Mouse (Mus musculus) hindbrain, embryonic 13.5 days (tissue): ENCODE measurements at regions not wholly inside any gene's neighbourhood (a gene's known extent, or its start where the extent isn't known, plus 50 kb on each side); places are given as distances from the start of the nearest gene placed in this dataset.

Experiments
- ATAC-seq: fragments of 200-750 bp; cut with Nextera tagmentation; 2 replicates; pipeline ENCODE4 v1.8.0; 2017; ENCODE audit warnings: moderate TSS enrichment; ENCODE audit not compliant: low FRiP score
- H3K27ac ChIP-seq: fragments of 300-500 bp; sonication (generic); 2 replicates; pipeline ENCODE4 v1.5.1; 2015; ENCODE audit warnings: inconsistent platforms, mild to moderate bottlenecking, moderate library complexity
- H3K27me3 ChIP-seq: fragments of 300-500 bp; sonication (generic); 2 replicates; pipeline ENCODE4 v1.6.1; 2015; ENCODE audit warnings: mild to moderate bottlenecking, inconsistent platforms
- H3K36me3 ChIP-seq: fragments of 300-500 bp; sonication (generic); 2 replicates; pipeline ENCODE4 v1.6.1; 2015; ENCODE audit warnings: mild to moderate bottlenecking, inconsistent platforms
- H3K4me1 ChIP-seq: fragments of 300-500 bp; sonication (generic); replicated peaks from 2 replicates; pipeline ENCODE4 v1.6.1; 2015; ENCODE audit warnings: inconsistent platforms
- H3K4me2 ChIP-seq: fragments of 300-500 bp; sonication (generic); 2 replicates; pipeline ENCODE4 v1.6.1; 2015; ENCODE audit warnings: inconsistent platforms, mild to moderate bottlenecking, moderate library complexity
- H3K4me3 ChIP-seq: fragments of 300-500 bp; sonication (generic); 2 replicates; pipeline ENCODE4 v1.5.1; 2015; ENCODE audit warnings: mild to moderate bottlenecking, inconsistent platforms
- H3K9ac ChIP-seq: fragments of 300-500 bp; sonication (generic); 2 replicates; pipeline ENCODE4 v1.6.1; 2015; ENCODE audit warnings: mild to moderate bottlenecking, inconsistent platforms
- H3K9me3 ChIP-seq: fragments of 300-500 bp; sonication (generic); 2 replicates; pipeline ENCODE4 v1.6.1; 2016; ENCODE audit warnings: inconsistent platforms
- WGBS: fragments of 180-500 bp; shearing (Covaris S2); methylation state at CpG from one replicate; pipeline ENCODE4 v1.1.7; 2015; 5-methylcytosine and 5-hydroxymethylcytosine counted together

DNA sequence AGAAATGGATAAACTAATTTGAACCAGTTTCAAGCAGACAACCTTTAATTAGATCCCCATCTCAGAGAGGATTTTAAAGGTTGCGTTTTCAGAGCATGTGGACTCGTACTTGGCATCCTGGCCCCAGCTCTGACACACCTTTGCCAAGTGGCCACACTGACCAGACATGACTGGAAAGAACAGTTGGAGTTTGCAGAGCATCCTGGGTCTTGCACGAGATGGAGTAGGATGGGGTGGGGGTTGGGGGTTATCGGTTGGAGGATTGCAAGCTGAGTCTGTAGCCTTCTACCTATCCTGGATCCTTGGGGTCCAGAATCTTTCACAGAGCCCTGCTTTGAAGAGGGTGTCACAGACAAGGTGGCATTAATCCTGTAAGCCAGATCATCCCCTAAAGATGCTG is 550.9 kb upstream of the Mgmt start:
- Histone ChIP-seq H3K4me2 (no peak overlapping the region), H3K36me3 (no peaks in the 10 kb centered on the region), H3K4me3 (no peak overlapping the region), H3K4me1 (peaks cover 46% of the 10 kb centered on the region), H3K27me3 (no peaks in the 10 kb centered on the region), H3K9me3 (no peaks in the 10 kb centered on the region), H3K9ac (no peak overlapping the region), H3K27ac (peak overlapping the region; percentile 88)
- 78% methylated on average over 4 of the region's 4 CpGs for WGBS
- no peak for ATAC-seq

DNA sequence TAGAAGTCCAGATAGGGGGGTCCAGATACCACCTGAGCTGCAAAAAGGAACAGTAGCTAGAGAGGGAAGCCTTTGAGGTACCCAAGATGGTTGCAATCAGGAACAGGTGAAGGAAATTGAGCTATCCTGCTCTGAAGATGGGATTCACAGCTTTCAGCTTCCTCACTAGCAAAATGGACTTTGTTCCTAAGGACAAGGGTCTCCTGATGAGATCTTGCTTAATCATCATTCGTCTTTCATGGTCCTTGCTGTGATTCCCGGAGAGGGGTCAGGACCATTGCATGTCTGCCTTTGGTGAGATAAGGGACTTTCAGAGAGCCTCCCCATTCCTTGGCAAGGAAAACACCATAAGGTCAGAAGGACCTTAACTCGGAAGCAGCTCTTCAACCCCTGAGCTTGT is 549.4 kb upstream of the Mgmt start:
- 78% methylated on average over 3 of the region's 3 CpGs for WGBS
- Histone ChIP-seq H3K9me3 (no peaks in the 10 kb centered on the region), H3K27ac (no peak overlapping the region), H3K4me2 (no peak overlapping the region), H3K4me3 (no peak overlapping the region), H3K36me3 (no peaks in the 10 kb centered on the region), H3K9ac (no peak overlapping the region), H3K4me1 (peaks cover 47% of the 10 kb centered on the region), H3K27me3 (no peaks in the 10 kb centered on the region)
- ATAC-seq, result no peak

DNA sequence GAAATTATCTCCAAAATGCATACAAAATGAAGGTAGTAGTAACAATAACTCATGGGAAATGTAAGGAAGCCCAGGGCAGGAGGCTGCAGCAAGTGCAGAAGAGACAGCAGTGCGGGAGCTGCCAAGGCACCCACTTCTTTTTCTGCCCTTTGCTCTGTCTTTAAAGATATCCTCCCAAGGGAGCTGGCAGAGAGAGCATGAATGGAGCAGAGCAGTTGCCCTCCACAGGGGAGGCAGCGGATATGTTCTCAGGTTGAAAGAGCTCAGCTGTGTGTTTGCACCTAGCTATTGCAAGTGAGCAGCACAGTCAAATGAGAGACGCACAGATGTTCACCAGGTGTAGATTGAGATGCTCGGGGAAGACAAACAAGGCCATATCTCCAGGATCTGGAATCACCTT is 547.9 kb upstream of the Mgmt start:
- no peaks in the 10 kb centered on the region for H3K36me3 ChIP-seq
- H3K4me2 ChIP-seq, result no peak overlapping the region
- H3K4me3 ChIP-seq, result no peak overlapping the region
- H3K27ac ChIP-seq, result no peak overlapping the region
- H3K4me1 ChIP-seq, result peaks cover 35% of the 10 kb centered on the region
- ATAC-seq, result no peak
- H3K9ac ChIP-seq, result no peak overlapping the region
- H3K9me3 ChIP-seq, result no peaks in the 10 kb centered on the region
- WGBS, result 86% methylated on average over 4 of the region's 4 CpGs
- H3K27me3 ChIP-seq, result no peaks in the 10 kb centered on the region

DNA sequence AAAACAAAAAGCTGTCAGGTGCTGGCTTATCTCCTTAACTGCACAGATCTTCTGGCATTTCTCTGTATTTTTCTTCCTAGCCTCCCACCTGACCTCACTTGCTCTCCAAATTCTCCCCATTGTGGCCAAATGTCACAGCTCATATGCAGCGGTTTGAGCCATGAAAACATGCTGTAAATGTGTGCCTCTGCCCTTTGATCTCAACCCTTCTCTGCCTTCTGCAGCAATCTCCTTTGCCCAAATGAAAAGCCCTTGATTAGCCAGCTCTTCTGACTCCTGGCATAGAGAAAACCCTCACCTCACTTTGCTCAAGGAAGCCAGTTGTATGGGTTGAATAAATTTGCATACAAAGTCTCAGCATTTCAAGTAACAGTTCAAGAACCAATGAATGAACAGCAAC is 546.1 kb upstream of the Mgmt start:
- Histone ChIP-seq H3K27ac (no peak overlapping the region), H3K4me1 (peaks cover 18% of the 10 kb centered on the region), H3K4me2 (no peak overlapping the region), H3K9me3 (no peaks in the 10 kb centered on the region), H3K9ac (no peak overlapping the region), H3K4me3 (no peak overlapping the region), H3K36me3 (no peaks in the 10 kb centered on the region), H3K27me3 (no peaks in the 10 kb centered on the region)
- ATAC-seq, result no peak
- 45% methylated on average over 1 of the region's 1 CpGs for WGBS

DNA sequence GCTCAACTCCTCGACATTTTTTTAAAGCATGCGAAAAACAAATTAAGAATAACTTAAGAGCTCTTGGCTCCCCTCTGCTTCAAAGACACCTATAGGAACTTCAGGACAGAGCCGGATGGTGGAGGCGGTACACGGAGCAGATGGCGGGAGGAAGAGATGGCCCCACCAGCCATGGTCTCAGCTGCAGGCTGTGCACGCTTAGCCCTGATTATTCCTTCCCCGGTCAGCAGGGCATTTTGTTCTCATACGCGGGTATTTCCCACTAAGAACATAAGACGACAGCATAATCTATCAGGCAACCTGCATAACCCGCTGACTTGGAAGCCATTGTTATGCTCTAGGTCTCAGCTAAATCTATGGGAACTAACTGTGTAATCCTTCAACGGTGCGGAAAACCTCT is 544.8 kb upstream of the Mgmt start:
- H3K9me3 ChIP-seq, result no peaks in the 10 kb centered on the region
- H3K4me3 ChIP-seq, result no peak overlapping the region
- peaks cover 12% of the 10 kb centered on the region for H3K4me1 ChIP-seq
- H3K27ac ChIP-seq, result no peak overlapping the region
- no peak overlapping the region for H3K9ac ChIP-seq
- ATAC-seq, result no peak
- no peaks in the 10 kb centered on the region for H3K27me3 ChIP-seq
- no peak overlapping the region for H3K4me2 ChIP-seq
- WGBS, result 64% methylated on average over 14 of the region's 14 CpGs
- no peaks in the 10 kb centered on the region for H3K36me3 ChIP-seq

DNA sequence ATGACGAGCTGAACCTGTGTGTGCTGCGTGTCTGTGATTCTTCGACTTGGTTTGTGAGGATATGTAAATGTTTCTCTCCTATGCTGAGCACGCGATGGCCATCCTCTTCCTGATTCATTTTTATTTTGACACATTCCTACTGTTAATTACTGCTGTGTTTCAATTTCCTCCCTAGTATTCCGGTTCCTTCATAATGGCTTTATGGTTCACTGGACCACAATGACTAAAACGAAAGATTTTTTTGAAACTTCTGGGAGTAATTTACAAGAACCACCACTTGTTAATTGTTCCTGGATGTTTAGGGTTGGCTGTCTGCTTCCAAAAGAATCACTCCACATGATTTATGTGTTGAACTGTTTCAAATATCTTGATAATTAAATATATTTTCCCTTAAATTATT is 537.4 kb upstream of the Mgmt start:
- H3K4me1 ChIP-seq, result no peaks in the 10 kb centered on the region
- H3K4me3 ChIP-seq, result no peak overlapping the region
- ATAC-seq, result no peak

DNA sequence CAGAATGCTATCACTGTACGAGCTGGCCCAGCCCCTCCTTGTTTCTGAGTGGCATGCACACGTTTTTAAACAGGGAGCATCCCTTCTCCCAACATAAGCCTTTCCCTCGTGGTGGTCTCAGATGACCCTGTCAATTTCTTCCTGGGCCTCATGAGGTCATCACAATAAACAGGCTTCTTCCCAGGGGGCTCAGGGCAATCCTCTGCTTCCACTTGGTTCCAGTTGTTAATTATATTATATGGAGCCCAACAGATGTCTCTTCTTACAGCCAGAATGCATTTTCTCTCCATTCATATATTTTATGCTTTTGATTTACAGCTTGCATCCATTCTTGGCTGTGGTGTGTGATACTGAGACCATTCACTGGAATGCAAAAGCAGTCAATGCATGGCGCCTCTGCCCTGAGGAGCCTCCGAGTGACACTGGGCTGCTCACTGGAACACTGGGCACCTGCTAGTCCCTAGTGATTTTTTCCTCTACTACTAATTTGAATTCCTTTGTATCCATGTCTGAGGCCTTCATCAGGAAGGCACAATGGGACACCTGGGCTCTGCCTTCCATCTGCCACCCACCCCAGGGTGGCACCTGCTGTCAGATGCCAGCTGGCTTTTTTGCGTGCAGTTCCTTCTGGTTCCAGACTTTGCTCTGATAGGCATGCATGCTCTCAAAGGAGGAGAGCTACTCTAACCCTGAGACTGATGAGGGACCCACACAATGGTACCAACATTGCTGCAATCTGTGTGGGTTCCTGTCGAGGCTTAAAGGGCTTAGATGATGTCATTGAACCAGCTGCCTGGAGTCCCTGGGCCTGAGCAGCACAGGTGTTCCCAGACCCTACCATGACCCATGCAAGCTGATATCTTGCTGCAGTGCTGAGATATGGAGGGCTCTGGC is 528.8 kb upstream of the Mgmt start:
- peak overlapping the region; percentile 41; the same call in 1 of the 2 replicates for H3K27ac ChIP-seq
- peaks cover 15% of the 10 kb centered on the region for H3K4me1 ChIP-seq
- no peak overlapping the region for H3K4me3 ChIP-seq
- no peak overlapping the region for H3K9ac ChIP-seq
- H3K36me3 ChIP-seq, result no peaks in the 10 kb centered on the region
- peak; percentile 61; the same call in 1 of the 2 replicates for ATAC-seq
- H3K27me3 ChIP-seq, result no peaks in the 10 kb centered on the region
- no peaks in the 10 kb centered on the region for H3K9me3 ChIP-seq
- 34% methylated on average over 7 of the region's 7 CpGs for WGBS
- no peak overlapping the region for H3K4me2 ChIP-seq

More for the DNA sequence above, 537.4 kb upstream of the Mgmt start:
- Histone ChIP-seq H3K9me3 (no peaks in the 10 kb centered on the region), H3K27ac (no peak overlapping the region), H3K36me3 (no peaks in the 10 kb centered on the region), H3K27me3 (no peaks in the 10 kb centered on the region), H3K4me2 (no peak overlapping the region), H3K9ac (no peak overlapping the region)
- 60% methylated on average over 7 of the region's 7 CpGs for WGBS

DNA sequence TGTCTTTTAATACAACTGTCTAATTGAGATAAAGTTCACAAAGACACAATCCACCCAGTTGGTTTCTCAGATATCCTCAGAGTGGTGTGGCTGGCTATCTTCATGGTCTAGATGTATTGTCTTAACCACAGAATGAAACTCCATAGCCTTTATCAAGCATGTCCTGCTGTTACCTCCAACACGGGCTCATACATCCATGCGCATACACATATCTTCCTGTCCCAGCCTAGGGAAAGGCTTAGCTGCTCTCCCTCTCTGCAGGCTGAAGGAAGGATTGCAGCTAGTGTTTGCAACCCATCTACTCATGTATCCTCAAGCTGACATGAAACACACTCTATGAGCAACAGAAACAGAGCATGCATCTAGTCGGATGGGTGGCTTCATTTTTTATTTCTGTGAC is 517.2 kb upstream of the Mgmt start:
- Histone ChIP-seq H3K9me3 (no peaks in the 10 kb centered on the region), H3K9ac (no peak overlapping the region), H3K4me1 (0 out of 2 replicates have a peak, but pooled peaks cover 3% of the 10 kb centered on the region), H3K27me3 (no peaks in the 10 kb centered on the region), H3K4me3 (no peak overlapping the region), H3K36me3 (no peaks in the 10 kb centered on the region), H3K27ac (no peak overlapping the region), H3K4me2 (no peak overlapping the region)
- no peak for ATAC-seq
- WGBS, result 86% methylated on average over 3 of the region's 3 CpGs

DNA sequence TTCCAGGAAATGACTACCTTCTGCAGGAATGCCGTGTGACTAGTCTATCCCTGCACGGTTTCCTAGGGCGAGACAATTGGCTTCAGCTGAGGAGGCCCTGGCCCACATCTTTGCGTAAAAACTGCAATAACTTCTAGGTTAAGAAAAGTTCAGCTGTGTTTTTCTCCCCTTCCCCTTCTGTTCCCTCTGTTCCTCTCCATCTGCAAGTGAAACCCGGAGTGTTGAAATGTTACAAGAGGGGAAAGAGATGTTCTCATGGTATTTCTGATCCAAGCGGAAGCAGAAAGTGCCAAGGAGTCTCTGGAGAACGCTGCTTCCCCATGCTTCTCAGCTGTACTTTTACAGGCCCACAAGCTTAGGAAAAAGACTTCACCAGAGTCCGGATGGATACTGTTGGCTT is 516.7 kb upstream of the Mgmt start:
- H3K4me2 ChIP-seq, result no peak overlapping the region

DNA sequence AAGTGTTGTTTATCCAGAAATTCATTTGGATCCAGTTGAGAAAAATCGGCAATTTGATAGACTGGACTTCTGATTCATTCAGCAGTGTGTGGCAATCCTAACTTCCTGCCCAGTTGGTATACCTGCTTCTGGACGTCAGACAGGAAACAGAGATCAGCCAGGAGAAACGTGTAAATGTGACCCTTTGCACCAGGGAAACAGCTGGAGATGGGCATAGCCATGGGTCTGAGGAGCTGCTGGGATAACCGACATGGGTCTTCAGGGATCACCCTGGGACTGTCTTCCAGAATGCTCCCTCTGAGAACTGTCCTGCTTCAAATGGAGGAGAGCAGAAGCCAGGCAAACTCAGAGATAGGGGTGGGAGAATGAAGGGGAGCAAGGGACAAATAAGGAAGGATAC is 516.1 kb upstream of the Mgmt start:
- Histone ChIP-seq H3K4me1 (0 out of 2 replicates have a peak, but pooled peaks cover 3% of the 10 kb centered on the region), H3K4me3 (no peak overlapping the region), H3K4me2 (no peak overlapping the region), H3K9ac (no peak overlapping the region), H3K9me3 (no peaks in the 10 kb centered on the region), H3K36me3 (no peaks in the 10 kb centered on the region), H3K27ac (no peak overlapping the region), H3K27me3 (no peaks in the 10 kb centered on the region)
- no peak for ATAC-seq
- 69% methylated on average over 4 of the region's 4 CpGs for WGBS

More for the DNA sequence above, 516.7 kb upstream of the Mgmt start:
- Histone ChIP-seq H3K27ac (no peak overlapping the region), H3K4me1 (0 out of 2 replicates have a peak, but pooled peaks cover 3% of the 10 kb centered on the region), H3K36me3 (no peaks in the 10 kb centered on the region), H3K4me3 (no peak overlapping the region), H3K27me3 (no peaks in the 10 kb centered on the region), H3K9me3 (no peaks in the 10 kb centered on the region), H3K9ac (no peak overlapping the region)
- WGBS, result 81% methylated on average over 8 of the region's 8 CpGs
- ATAC-seq, result no peak

DNA sequence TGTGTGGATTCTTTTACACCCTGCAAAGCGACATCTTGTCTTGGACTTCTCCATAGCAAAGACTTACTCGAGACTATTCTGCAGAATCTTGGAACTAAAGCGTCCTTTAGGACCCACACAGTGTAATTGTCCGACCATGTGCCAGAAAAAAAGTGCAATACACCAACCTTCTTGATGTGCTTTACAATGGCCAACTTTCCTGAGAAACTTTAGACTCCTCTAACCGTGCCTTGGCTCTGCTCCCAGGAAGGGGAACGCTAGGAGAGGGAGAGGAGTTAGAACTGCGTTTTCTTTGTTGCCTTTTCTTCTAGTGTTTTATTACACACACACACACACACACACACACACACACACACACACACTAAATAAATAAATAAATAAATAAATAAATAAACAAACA is 515.1 kb upstream of the Mgmt start:
- Histone ChIP-seq H3K36me3 (no peaks in the 10 kb centered on the region), H3K4me2 (no peak overlapping the region), H3K9ac (no peak overlapping the region), H3K4me3 (no peak overlapping the region), H3K27ac (no peak overlapping the region), H3K27me3 (no peaks in the 10 kb centered on the region), H3K4me1 (0 out of 2 replicates have a peak, but pooled peaks cover 3% of the 10 kb centered on the region), H3K9me3 (no peaks in the 10 kb centered on the region)
- no peak for ATAC-seq
- 75% methylated on average over 7 of the region's 7 CpGs for WGBS

DNA sequence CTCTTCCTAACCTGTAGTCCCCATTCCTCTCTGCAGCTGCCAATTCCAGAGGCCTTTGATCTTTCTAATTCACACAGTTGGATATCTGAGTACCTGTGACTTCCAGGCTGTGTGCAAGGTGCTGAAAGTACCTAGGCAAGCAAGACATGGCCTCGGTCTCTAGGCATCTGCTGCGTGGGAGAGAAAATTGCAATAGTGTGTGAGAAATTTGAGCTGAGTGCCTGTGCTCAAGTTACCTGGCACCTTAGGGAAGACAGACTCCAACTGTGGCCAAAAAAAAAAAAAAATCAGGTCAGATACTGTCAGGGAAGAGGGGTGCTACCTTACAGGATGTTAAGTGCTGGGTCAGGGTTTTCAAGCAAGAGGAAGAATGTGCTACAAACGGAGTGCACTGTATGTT is 514.7 kb upstream of the Mgmt start:
- H3K4me2 ChIP-seq, result no peak overlapping the region
- H3K9ac ChIP-seq, result no peak overlapping the region
- 0 out of 2 replicates have a peak, but pooled peaks cover 3% of the 10 kb centered on the region for H3K4me1 ChIP-seq
- H3K4me3 ChIP-seq, result no peak overlapping the region
- no peaks in the 10 kb centered on the region for H3K36me3 ChIP-seq
- WGBS, result 75% methylated on average over 3 of the region's 3 CpGs
- no peaks in the 10 kb centered on the region for H3K27me3 ChIP-seq
- no peaks in the 10 kb centered on the region for H3K9me3 ChIP-seq
- no peak for ATAC-seq
- no peak overlapping the region for H3K27ac ChIP-seq

DNA sequence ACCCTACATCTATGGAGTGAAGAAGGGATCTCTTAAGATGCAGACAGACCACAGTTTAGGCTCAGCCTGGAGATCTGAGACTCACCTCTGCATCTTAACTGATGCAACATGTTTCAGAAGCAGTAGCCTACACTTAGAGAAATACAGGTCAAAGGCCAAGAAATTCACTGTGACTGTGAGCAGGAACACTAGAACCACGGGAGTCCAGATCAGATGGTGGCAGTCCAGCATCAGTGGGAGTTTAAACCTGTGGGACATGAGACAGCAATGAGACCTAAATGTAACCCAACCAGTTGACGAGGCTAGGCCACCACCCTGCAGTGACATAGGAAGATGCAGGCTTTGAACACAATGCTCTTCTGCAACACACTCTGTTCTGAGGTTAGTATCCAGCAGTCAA is 511.1 kb upstream of the Mgmt start:
- H3K4me1 ChIP-seq, result 0 out of 2 replicates have a peak, but pooled peaks cover 3% of the 10 kb centered on the region
- H3K4me3 ChIP-seq, result no peak overlapping the region
- no peaks in the 10 kb centered on the region for H3K36me3 ChIP-seq
- no peak overlapping the region for H3K27ac ChIP-seq
- H3K4me2 ChIP-seq, result no peak overlapping the region
- WGBS, result 74% methylated on average over 2 of the region's 2 CpGs
- no peak overlapping the region for H3K9ac ChIP-seq
- H3K27me3 ChIP-seq, result no peaks in the 10 kb centered on the region
- H3K9me3 ChIP-seq, result no peaks in the 10 kb centered on the region
- no peak for ATAC-seq
